Mouse (Mus musculus): ENCODE data around the gene Dok5. TPM values are rescaled to one million over a fixed set of nuclear protein-coding genes. Genes with fewer than 3 reads are reported as not detected.
A peak's percentile ranks its signal among the peaks of the same experiment; 100 is the strongest.

Gene Dok5
- polyA plus RNA-seq, 1 experiment from 2014 or later: 2.9 TPM

DNA sequence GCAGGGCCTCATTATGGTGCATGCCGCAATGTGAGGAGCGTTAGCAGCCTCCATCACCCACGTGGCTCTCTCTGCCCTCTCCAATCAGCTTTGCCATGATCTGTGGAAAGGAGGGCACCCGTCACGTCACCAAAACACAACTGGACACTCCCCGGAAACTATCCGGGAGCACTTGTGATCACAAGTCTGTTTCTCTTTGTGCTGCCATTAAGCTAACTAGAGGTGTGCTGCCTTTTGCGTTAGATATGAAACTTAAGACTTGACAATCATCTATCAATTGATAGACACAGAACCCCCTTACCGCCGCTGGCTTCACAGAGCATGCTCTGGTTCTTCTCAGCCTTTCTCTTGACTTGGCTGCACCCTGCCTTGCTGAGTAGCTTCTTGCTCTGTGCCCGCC is 6.9 kb upstream of the Dok5 start:
- H3K4me2 ChIP-seq: no peak overlapping the region
- no peaks in the 10 kb centered on the region for H3K36me3 ChIP-seq
- no peak overlapping the region for H3K9ac ChIP-seq
- ATAC-seq (ENCODE audit: insufficient read depth, low FRiP score, low read depth): no peak
- H3K9me3 ChIP-seq: no peaks in the 10 kb centered on the region
- H3K4me3 ChIP-seq (replicated peaks): no peak overlapping the region
- no peak overlapping the region for H3K27ac ChIP-seq
- WGBS: 80% methylated on average over 11 of the region's 11 CpGs
- no peaks in the 10 kb centered on the region for H3K4me1 ChIP-seq
- no peaks in the 10 kb centered on the region for H3K27me3 ChIP-seq (replicated peaks)

DNA sequence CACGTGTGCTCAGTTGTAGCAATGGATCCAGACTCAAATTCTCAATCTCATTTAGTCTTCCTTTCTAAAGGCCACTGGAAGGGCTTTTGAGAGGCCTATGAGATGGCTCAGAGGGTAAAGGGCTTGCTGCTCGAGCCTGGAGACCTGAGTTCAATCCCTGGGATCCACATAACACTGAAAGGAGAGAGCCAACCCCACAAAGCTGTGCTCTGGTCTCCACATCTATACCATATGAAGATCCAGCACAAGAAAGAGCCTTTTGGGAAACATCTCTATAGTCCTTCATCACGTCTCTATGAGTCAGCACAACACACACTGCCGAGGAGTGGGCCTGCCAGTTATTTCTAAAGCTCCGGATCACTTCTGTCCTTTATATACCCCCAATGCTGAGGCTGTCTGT is 5.8 kb upstream of the Dok5 start:
- H3K27me3 ChIP-seq (replicated peaks): peaks cover 4% of the 10 kb centered on the region
- H3K4me3 ChIP-seq (replicated peaks): no peak overlapping the region
- H3K4me1 ChIP-seq: no peaks in the 10 kb centered on the region
- no peak overlapping the region for H3K9ac ChIP-seq
- H3K27ac ChIP-seq: no peak overlapping the region
- no peaks in the 10 kb centered on the region for H3K36me3 ChIP-seq
- ATAC-seq (ENCODE audit: insufficient read depth, low FRiP score, low read depth): no peak
- no peak overlapping the region for H3K4me2 ChIP-seq
- H3K9me3 ChIP-seq: no peaks in the 10 kb centered on the region
- 80% methylated on average over 5 of the region's 5 CpGs for WGBS

DNA sequence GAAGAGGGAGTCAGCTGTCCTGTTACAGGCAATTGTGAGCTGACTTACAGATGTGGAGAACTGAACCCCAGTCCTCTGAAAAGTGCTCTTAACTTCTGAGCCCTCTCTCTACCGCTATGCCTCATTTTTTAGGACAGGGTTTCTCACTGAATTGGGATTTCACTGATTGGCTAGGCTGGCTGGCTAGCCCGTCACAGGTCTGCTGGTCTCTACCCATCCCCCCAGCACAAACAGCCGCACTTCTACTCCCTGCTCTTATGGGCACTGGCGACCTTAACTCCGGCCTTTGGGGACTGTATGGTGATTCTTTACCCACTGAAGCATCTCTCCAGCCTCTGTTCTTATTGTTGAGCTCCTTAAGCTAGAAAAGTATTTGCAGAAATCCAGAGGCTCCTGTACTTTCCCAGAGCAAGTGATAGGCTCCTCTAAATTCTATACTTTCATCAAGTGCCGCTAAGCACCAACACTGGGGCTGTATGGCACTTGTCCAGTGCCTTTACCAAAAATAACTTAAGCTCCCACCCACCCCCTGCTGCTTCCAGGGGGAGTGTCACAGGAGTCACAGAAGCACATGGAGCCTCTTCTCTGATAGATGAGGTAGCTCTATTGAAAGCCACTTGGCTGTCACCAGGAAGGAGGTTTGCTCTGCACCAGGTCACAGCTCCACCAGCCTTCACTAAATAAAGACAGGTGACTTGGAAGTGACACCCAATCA is 4.5 kb upstream of the Dok5 start:
- 0 out of 2 replicates have a peak, but pooled peaks cover under 1% of the 10 kb centered on the region for H3K4me1 ChIP-seq
- no peak overlapping the region for H3K4me3 ChIP-seq (replicated peaks)
- no peak overlapping the region for H3K4me2 ChIP-seq
- no peaks in the 10 kb centered on the region for H3K9me3 ChIP-seq
- 50% methylated on average over 6 of the region's 6 CpGs for WGBS
- H3K27me3 ChIP-seq (replicated peaks): peaks cover 10% of the 10 kb centered on the region
- no peaks in the 10 kb centered on the region for H3K36me3 ChIP-seq
- no peak overlapping the region for H3K27ac ChIP-seq
- H3K9ac ChIP-seq: no peak overlapping the region
- no peak for ATAC-seq (ENCODE audit: insufficient read depth, low FRiP score, low read depth)

DNA sequence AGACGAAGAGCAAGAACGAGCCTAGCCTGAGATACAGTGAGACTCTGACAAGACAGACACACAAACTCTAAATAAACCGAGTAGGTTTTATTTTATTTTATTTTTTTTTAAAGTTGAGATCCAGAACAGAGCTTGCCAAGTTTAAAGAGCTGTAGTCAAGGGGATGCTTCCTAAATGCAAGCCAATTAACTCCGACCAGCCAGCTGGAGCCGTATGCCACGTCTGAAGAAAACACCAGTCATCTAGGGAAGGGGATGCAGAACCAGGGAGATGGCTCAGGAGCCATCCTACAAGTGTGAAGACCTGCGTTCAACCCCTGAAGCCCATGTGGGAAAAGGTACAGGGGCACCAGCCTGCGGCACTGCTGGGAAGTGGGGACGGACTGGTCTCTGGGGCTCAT is 2.7 kb upstream of the Dok5 start:
- H3K36me3 ChIP-seq: no peaks in the 10 kb centered on the region
- no peak overlapping the region for H3K4me3 ChIP-seq (replicated peaks)
- no peak overlapping the region for H3K9ac ChIP-seq
- no peaks in the 10 kb centered on the region for H3K9me3 ChIP-seq
- no peak overlapping the region for H3K27ac ChIP-seq
- WGBS: 85% methylated on average over 9 of the region's 9 CpGs
- peaks cover 5% of the 10 kb centered on the region; the same call in 1 of the 2 replicates for H3K4me1 ChIP-seq
- H3K4me2 ChIP-seq: no peak overlapping the region
- peaks cover 15% of the 10 kb centered on the region for H3K27me3 ChIP-seq (replicated peaks)
- no peak for ATAC-seq (ENCODE audit: insufficient read depth, low FRiP score, low read depth)

DNA sequence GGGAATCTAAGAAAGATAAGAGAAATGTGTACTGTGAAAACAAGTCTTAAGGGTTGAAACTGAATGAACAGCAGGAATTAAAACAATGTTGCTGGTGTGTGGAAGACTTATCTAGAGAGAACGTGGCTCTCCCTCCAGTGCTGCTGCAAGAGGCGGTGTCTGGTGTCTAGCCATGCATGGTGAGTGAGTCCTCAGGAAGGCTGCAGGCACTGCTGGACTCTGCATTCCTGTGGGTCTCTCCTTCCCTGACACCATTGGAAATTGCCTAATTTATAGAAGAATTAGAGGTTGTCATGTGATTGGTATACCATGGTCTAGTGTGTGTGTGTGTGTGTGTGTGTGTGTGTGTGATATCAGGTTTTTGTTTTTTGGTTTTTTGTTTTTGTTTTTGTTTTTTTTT is 1.9 kb upstream of the Dok5 start:
- Histone ChIP-seq H3K27ac (no peak overlapping the region), H3K4me3 (replicated peaks) (no peak overlapping the region), H3K36me3 (no peaks in the 10 kb centered on the region), H3K9ac (no peak overlapping the region), H3K4me1 (peaks cover 5% of the 10 kb centered on the region; the same call in 1 of the 2 replicates), H3K9me3 (no peaks in the 10 kb centered on the region), H3K27me3 (replicated peaks) (peaks cover 15% of the 10 kb centered on the region), H3K4me2 (no peak overlapping the region)
- ATAC-seq (ENCODE audit: insufficient read depth, low FRiP score, low read depth): no peak
- 44% methylated on average over 2 of the region's 2 CpGs for WGBS

DNA sequence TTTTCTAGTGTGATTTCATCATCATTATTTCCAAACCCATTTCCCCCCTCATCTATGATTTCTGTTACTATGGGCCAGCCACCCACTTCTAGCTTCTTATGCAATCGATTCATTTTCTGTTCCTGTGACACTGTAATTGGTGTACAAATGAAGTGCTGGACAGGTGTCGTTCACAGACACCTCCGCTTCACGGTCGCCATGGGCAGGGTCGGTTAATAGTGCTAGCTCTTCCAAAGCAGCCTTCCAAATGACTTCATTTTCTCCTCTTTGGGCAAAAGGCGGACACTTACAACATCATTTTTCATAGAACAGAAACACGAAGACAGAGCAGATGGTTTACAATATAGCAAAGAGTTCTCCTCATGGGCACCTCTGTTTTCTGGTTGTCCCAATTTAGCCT is 1.5 kb upstream of the Dok5 start:
- 86% methylated on average over 8 of the region's 8 CpGs for WGBS
- Histone ChIP-seq H3K36me3 (no peaks in the 10 kb centered on the region), H3K9me3 (no peaks in the 10 kb centered on the region), H3K27me3 (replicated peaks) (peaks cover 15% of the 10 kb centered on the region), H3K4me3 (replicated peaks) (no peak overlapping the region), H3K4me2 (no peak overlapping the region), H3K9ac (no peak overlapping the region), H3K4me1 (peaks cover 5% of the 10 kb centered on the region; the same call in 1 of the 2 replicates), H3K27ac (no peak overlapping the region)
- ATAC-seq (ENCODE audit: insufficient read depth, low FRiP score, low read depth): no peak

DNA sequence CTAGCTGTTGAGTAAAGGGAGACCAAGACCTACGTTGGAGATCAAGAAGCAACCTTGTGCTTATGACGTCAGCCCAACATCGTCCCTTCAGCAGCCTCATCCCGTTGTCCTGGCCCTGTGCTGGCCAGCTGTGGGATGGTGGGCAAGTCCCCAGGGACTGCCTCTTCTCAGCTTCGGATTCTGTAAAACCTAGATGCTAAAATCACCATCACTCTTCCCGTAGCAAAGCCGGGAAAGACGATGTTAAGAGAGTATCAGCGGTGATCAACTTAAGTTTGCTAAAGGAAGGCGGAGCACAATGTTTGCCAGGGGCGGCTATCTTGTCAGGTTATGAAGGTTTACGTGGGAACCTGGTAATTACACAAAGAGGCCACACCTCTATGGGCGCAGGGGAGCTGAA is 826 bp upstream of the Dok5 start:
- Histone ChIP-seq H3K9ac (no peak overlapping the region), H3K4me2 (peak overlapping the region; percentile 87), H3K27ac (no peak overlapping the region), H3K4me3 (replicated peaks) (no peak overlapping the region), H3K36me3 (no peaks in the 10 kb centered on the region), H3K27me3 (replicated peaks) (peaks cover 15% of the 10 kb centered on the region), H3K9me3 (no peaks in the 10 kb centered on the region), H3K4me1 (peaks cover 5% of the 10 kb centered on the region; the same call in 1 of the 2 replicates)
- ATAC-seq (ENCODE audit: insufficient read depth, low FRiP score, low read depth): no peak
- WGBS: 43% methylated on average over 13 of the region's 13 CpGs

DNA sequence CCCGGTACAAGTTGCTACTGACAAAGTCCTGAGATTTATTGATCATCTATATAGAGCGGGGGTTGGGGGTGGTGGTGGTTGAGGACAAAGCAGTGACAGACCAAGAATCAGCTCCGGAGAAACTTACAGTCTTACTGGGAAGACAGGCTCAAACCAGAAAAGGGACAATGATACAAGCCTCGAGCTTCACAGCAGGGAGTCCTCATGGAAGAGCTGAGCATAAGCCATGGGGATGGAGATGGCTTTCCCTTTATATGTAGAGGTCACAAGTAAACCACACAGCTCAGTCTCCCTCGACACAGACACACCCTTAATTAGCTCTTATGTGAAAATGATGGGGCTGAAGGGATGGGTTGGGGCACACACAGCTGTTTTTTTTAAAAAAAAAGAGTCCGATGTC is 402 bp upstream of the Dok5 start:
- Histone ChIP-seq H3K9me3 (no peaks in the 10 kb centered on the region), H3K27me3 (replicated peaks) (peaks cover 15% of the 10 kb centered on the region), H3K36me3 (no peaks in the 10 kb centered on the region), H3K4me1 (peaks cover 5% of the 10 kb centered on the region; the same call in 1 of the 2 replicates), H3K9ac (no peak overlapping the region), H3K4me3 (replicated peaks) (peak overlapping the region; percentile 49), H3K4me2 (peak overlapping the region; percentile 87), H3K27ac (no peak overlapping the region)
- 13% methylated on average over 6 of the region's 6 CpGs for WGBS
- no peak for ATAC-seq (ENCODE audit: insufficient read depth, low FRiP score, low read depth)

DNA sequence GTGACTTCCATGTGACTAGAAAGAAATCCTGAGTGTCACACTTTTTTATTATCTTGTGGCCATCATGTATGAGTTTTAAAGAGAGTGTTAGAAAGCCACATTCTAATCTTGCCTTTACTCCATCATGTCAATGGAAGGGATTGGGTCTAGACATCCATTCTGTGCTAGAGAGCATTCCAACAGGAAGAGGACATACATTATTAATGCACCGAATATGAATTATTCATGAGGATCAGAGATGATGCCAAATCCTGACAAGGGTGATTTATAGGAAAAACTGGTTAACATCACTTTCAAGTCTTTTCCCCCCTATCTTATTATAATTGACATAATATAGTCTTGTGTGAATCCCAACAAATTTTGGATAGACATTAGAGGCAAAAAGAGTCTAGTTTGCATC is 2.1 kb downstream of the Dok5 start:
- no peak overlapping the region for H3K27ac ChIP-seq
- no peaks in the 10 kb centered on the region for H3K36me3 ChIP-seq
- H3K4me1 ChIP-seq: peaks cover 5% of the 10 kb centered on the region; the same call in 1 of the 2 replicates
- no peaks in the 10 kb centered on the region for H3K9me3 ChIP-seq
- ATAC-seq (ENCODE audit: insufficient read depth, low FRiP score, low read depth): no peak
- no peak overlapping the region for H3K9ac ChIP-seq
- H3K27me3 ChIP-seq (replicated peaks): peaks cover 15% of the 10 kb centered on the region
- H3K4me3 ChIP-seq (replicated peaks): no peak overlapping the region
- 83% methylated on average over 1 of the region's 1 CpGs for WGBS
- no peak overlapping the region for H3K4me2 ChIP-seq

DNA sequence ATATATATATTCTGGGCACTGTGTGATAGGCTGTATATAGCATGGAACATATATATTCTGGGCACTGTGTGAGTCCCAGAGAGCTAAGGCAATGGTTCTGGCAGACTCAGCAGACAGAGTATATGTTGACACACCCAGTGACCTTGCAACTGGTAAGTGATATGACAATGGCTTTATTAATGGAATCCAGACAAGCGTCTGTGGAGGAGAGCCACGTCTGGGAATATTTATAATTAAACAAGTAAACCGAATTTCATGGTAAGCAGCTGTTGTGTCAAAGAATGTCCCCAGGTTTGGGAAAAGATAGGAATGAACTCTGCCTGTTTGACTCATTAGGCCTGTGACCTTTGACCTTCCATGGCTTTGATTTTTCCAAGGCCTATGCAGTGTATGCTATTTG is 2.8 kb downstream of the Dok5 start:
- H3K9ac ChIP-seq: no peak overlapping the region
- no peak for ATAC-seq (ENCODE audit: insufficient read depth, low FRiP score, low read depth)
- no peak overlapping the region for H3K4me2 ChIP-seq
- no peaks in the 10 kb centered on the region for H3K9me3 ChIP-seq
- H3K4me3 ChIP-seq (replicated peaks): no peak overlapping the region
- peaks cover 5% of the 10 kb centered on the region; the same call in 1 of the 2 replicates for H3K4me1 ChIP-seq
- no peaks in the 10 kb centered on the region for H3K36me3 ChIP-seq
- peaks cover 15% of the 10 kb centered on the region for H3K27me3 ChIP-seq (replicated peaks)
- no peak overlapping the region for H3K27ac ChIP-seq
- 45% methylated on average over 3 of the region's 3 CpGs for WGBS

DNA sequence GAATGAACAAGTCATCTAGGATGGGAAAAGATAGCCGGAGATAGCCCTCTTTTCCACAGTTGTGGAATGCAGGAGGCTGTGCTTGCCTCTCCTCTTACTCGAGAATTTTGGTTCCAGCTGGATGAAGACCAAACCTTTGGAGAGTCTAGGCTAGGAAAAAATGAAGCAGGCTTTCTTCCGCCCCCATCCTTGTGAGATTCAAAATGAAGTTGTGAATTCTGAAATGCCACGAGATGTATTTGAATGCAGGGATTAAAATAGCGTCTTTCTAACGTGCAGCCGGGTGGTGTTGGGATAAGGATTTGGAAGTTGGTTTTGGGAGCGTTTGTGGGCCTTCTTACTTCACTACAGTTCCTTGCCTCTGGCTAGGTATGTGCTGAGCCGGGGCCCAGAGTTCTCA is 6.8 kb downstream of the Dok5 start:
- H3K4me3 ChIP-seq (replicated peaks): no peak overlapping the region
- H3K36me3 ChIP-seq: no peaks in the 10 kb centered on the region
- no peaks in the 10 kb centered on the region for H3K4me1 ChIP-seq
- H3K9ac ChIP-seq: no peak overlapping the region
- no peak overlapping the region for H3K4me2 ChIP-seq
- ATAC-seq (ENCODE audit: insufficient read depth, low FRiP score, low read depth): no peak
- H3K27ac ChIP-seq: no peak overlapping the region
- no peaks in the 10 kb centered on the region for H3K9me3 ChIP-seq
- WGBS: 85% methylated on average over 9 of the region's 9 CpGs
- H3K27me3 ChIP-seq (replicated peaks): no peaks in the 10 kb centered on the region

DNA sequence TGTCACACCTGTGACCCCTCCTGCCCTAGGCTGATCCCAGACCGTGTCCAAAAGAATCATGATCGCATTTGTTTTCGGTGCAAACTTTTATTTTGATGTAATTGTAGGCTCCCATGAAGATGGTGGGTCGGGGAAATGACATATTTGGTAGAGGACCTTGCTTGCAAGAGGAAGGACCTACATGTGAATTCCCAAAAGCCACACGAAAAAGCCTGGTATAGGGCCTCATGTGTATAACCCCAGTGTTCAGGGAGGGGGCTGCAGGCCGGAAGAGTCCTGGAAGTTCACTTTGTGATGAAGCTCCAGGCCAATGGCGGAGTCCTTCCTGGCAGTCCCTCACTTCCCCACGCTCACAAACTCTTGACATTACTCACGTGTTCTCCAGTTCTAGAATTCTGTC is 7.3 kb downstream of the Dok5 start:
- H3K9me3 ChIP-seq: no peaks in the 10 kb centered on the region
- WGBS: 81% methylated on average over 9 of the region's 9 CpGs
- no peak for ATAC-seq (ENCODE audit: insufficient read depth, low FRiP score, low read depth)

More for the DNA sequence above, 7.3 kb downstream of the Dok5 start:
- no peaks in the 10 kb centered on the region for H3K27me3 ChIP-seq (replicated peaks)
- H3K4me3 ChIP-seq (replicated peaks): no peak overlapping the region
- H3K4me2 ChIP-seq: no peak overlapping the region
- no peaks in the 10 kb centered on the region for H3K36me3 ChIP-seq
- H3K27ac ChIP-seq: no peak overlapping the region
- no peak overlapping the region for H3K9ac ChIP-seq
- no peaks in the 10 kb centered on the region for H3K4me1 ChIP-seq

Measured in stomach, embryonic 15.5 days (tissue).